Comparison of ENCODE assay signal across 7 mouse cellular contexts in genomic region chr5:125177481-125178134, GRCm38 (mm10). TPM values are rescaled to one million over a fixed set of nuclear protein-coding genes. Genes with fewer than 3 reads are reported as not detected.
DNase-seq lines count a peak whose midpoint lies in the region; ATAC-seq lines count a peak whose summit lies in the region.

No protein-coding gene starts in this region.

- ATAC-seq in common myeloid progenitor, adult 5-6 weeks (replicated peaks; ENCODE audit: low read depth, poor library complexity, severe bottlenecking), result peak; percentile 46
- ATAC-seq in inflammation-experienced regulatory T-cells, adult 6 months, result peak; percentile 79
- peak; percentile 56 for ATAC-seq in megakaryocyte progenitor cell, adult 5-6 weeks (replicated peaks; ENCODE audit: poor library complexity)

- intact Hi-C loops in gastrocnemius, postnatal 14 days (cut with DNase I; ENCODE audit: low total_unique reads), result loop anchor here (10.0 kb wide), 1 partner anchor 53 kb away; no protein-coding TSS in a partner anchor
- intact Hi-C loops in left cerebral cortex, postnatal 14 days (cut with DNase I), result loop anchor here (2.0 to 5.0 kb wide), 6 partner anchors 37 to 275 kb away; no protein-coding TSS in a partner anchor

- peak; percentile 92 for DNase-seq in ZHBTc4 (ENCODE audit: low read depth, low spot score)
- DNase-seq in gastrocnemius, postnatal 14 days, result peak; percentile 80
- DNase-seq in left cerebral cortex, postnatal 14 days (ENCODE audit: low spot score in 2 of 2), result peak; percentile 87 to 91
- DNase-seq in right cerebral cortex, postnatal 4 days, result peak; percentile 79

RNA-seq across cellular contexts. Expression of gene Ncor2, which starts 1.4 kb away (rescaled TPM):
- 9.7 and 16.9 TPM in 2 replicates for total RNA-seq in common myeloid progenitor, adult 5-6 weeks (2017)
- total RNA-seq in gastrocnemius, postnatal 14 days (2021), result 10 to 100 TPM; 85.9 to 97.7 TPM
- polyA plus RNA-seq in inflammation-experienced regulatory T-cells, adult 6 months (2017; shearing (Covaris generic)), result 1 to 10 TPM; 3.9 to 6.7 (median 4.7) TPM
- total RNA-seq in left cerebral cortex, postnatal 14 days (2021), result 100 to 1,000 TPM; 171 to 175 TPM
- 50.1 and 57.3 TPM in 2 replicates for total RNA-seq in megakaryocyte progenitor cell, adult 5-6 weeks (2015)
- total RNA-seq in megakaryocyte progenitor cell, adult 5-6 weeks (2017), result 8.4 and 10.9 TPM in 2 replicates

Comparison
In these comparisons a context has a peak if more than half of its experiments do, and no peak if none do; other contexts are left out.
1. Peak in every context shown above with its lines: DNase-seq and ATAC-seq.